Mouse (Mus musculus) stomach, postnatal 0 days (tissue): ENCODE data around the gene Setdb1. TPM values are rescaled to one million over a fixed set of nuclear protein-coding genes. Genes with fewer than 3 reads are reported as not detected.

Source experiments
- ATAC-seq: fragments of 200-750 bp; cut with Nextera tagmentation; 2 replicates; pipeline ENCODE4 v1.8.0; 2017; ENCODE audit not compliant: low FRiP score, low TSS enrichment
- DNase-seq: peaks from one replicate; pipeline ENCODE4 v3.0.0-alpha.2; 2016; ENCODE audit warnings: low spot score
- H3K27ac ChIP-seq: fragments of 300-500 bp; sonication (generic); replicated peaks from 2 replicates; pipeline ENCODE4 v1.5.1; 2014; ENCODE audit warnings: mild to moderate bottlenecking, control low read depth
- H3K27me3 ChIP-seq: fragments of 300-500 bp; sonication (generic); 2 replicates; pipeline ENCODE4 v1.6.1; 2014; ENCODE audit warnings: low read length; ENCODE audit not compliant: control insufficient read depth, insufficient read depth
- H3K36me3 ChIP-seq: fragments of 300-500 bp; sonication (generic); 2 replicates; pipeline ENCODE4 v1.6.1; 2014; ENCODE audit warnings: low read length, mixed read lengths; ENCODE audit not compliant: control insufficient read depth, insufficient read depth
- H3K4me1 ChIP-seq: fragments of 300-500 bp; sonication (generic); replicated peaks from 2 replicates; pipeline ENCODE4 v1.6.1; 2014; ENCODE audit warnings: antibody characterized with exemption; ENCODE audit not compliant: control insufficient read depth, insufficient read depth
- H3K4me2 ChIP-seq: fragments of 300-500 bp; sonication (generic); replicated peaks from 2 replicates; pipeline ENCODE4 v1.6.1; 2014; ENCODE audit warnings: low read depth, mild to moderate bottlenecking, control low read depth, moderate library complexity
- H3K4me3 ChIP-seq: fragments of 300-500 bp; sonication (generic); 2 replicates; pipeline ENCODE4 v1.5.1; 2014; ENCODE audit warnings: low read depth, low read length, control low read depth
- H3K9ac ChIP-seq: fragments of 300-500 bp; sonication (generic); 2 replicates; pipeline ENCODE4 v1.6.1; 2014; ENCODE audit warnings: mild to moderate bottlenecking, low read length, control low read depth, mixed read lengths
- H3K9me3 ChIP-seq: fragments of 300-500 bp; sonication (generic); 2 replicates; pipeline ENCODE4 v1.6.1; 2016; ENCODE audit warnings: low read length; ENCODE audit not compliant: control insufficient read depth
- CTCF ChIP-seq: IDR thresholded peaks from 2 replicates; pipeline ENCODE4 v1.5.1; 2016; ENCODE audit warnings: antibody characterized with exemption, low read depth, mild to moderate bottlenecking, moderate library complexity
- EP300 ChIP-seq: optimal IDR thresholded peaks from 2 replicates; pipeline ENCODE3; 2016; ENCODE audit warnings: antibody characterized with exemption
- WGBS: fragments of 180-500 bp; shearing (Covaris S2); extraction: QIAGEN DNeasy Blood & Tissue Kit; methylation state at CpG from one replicate; pipeline ENCODE4 v1.1.7; 2014; 5-methylcytosine and 5-hydroxymethylcytosine counted together
- polyA plus RNA-seq: library from polyadenylated mRNA; unstranded; fragments of >200 nt; fragmentation: Nextera tagmentation; extraction: Ambion mirVana; gene quantifications from 2 replicates; pipeline ENCODE4 v1.2.1, GENCODE M21; 2015

Gene Setdb1
- polyA plus RNA-seq, 1 experiment from 2014 or later, result 8.6 TPM

DNA sequence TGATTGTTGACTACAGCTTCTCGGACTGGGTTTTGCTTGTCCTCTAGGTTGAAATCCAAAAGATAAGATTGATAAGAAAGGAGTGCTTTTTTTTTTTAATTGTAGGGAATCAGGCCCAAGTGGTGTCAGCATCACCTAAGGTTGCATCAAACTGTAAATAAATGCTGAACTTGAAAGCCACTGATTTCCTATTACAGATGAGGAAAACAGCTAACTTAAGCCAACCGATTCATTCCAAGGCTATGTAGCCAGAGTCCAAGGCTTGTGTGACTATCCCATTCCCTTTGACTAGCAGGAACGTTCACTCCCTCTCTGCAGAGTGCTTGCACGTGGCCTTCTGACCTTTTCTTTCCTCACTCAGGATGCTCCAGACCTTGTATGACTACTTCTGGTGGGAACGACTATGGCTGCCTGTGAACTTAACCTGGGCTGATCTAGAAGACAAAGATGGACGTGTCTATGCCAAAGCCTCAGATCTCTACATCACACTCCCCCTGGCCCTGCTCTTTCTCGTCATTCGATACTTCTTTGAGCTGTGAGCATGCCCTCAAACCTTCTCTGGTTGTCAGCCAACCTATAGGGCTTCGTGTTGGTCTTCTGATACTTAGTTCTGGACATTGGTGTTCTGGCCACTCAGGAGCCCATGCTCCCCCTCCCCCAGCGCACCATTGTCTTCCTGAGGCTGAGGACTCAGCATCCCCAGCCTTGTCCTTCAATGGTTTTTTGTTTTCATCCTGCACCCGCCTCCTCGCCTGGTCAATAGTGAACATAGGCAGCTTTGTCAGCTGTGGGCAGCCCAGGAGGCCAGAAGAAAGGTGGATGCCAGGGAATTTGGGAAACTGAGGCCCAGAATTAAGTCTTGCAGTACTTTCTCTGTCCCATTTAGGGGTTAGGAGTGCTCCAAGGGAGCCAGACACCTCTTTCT lies 37.0 kb downstream of the Setdb1 start:
- TF ChIP-seq CTCF, result no peak
- TF ChIP-seq EP300, result no peak
- H3K27me3 ChIP-seq, result no peaks in the 10 kb centered on the region
- no peaks in the 10 kb centered on the region for H3K9me3 ChIP-seq
- H3K36me3 ChIP-seq, result peaks cover 20% of the 10 kb centered on the region
- 70% methylated on average over 12 of the region's 12 CpGs for whole genome bisulfite sequencing
- H3K4me3 ChIP-seq, result no peak overlapping the region
- no peak overlapping the region for H3K9ac ChIP-seq
- DNase-seq (no peak), ATAC-seq (no peak)
- no peak overlapping the region for H3K27ac ChIP-seq
- no peak overlapping the region for H3K4me2 ChIP-seq
- peaks cover 12% of the 10 kb centered on the region; the same call in 1 of the 2 replicates for H3K4me1 ChIP-seq

DNA sequence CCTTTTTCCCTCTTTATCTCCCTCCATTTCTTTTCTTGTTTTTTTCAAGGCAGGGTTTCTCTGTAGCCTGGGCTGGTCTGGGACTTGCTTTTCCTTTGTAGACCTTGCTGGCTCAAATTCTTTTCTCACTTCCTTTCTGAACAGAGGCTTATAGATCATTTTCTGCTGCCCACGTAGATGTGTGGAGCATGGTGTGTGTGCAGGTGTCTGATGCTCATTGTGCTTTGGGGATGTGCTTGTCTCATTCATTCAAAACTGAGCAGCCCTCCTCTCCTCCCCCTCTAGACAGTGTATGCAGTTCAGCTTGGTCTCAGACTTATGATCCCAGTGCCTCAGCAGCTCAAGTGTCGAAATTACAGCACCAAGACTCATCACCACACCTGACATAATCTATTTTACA lies 37.9 kb downstream of the Setdb1 start:
- H3K4me3 ChIP-seq, result no peak overlapping the region
- no peaks in the 10 kb centered on the region for H3K9me3 ChIP-seq
- peaks cover 12% of the 10 kb centered on the region; the same call in 1 of the 2 replicates for H3K4me1 ChIP-seq
- WGBS, result 46% methylated on average over 2 of the region's 2 CpGs
- TF ChIP-seq EP300 (no peak), CTCF (no peak)
- DNase-seq (no peak), ATAC-seq (no peak)
- no peaks in the 10 kb centered on the region for H3K27me3 ChIP-seq
- no peak overlapping the region for H3K4me2 ChIP-seq
- no peak overlapping the region for H3K9ac ChIP-seq
- no peak overlapping the region for H3K27ac ChIP-seq
- H3K36me3 ChIP-seq, result peaks cover 18% of the 10 kb centered on the region

DNA sequence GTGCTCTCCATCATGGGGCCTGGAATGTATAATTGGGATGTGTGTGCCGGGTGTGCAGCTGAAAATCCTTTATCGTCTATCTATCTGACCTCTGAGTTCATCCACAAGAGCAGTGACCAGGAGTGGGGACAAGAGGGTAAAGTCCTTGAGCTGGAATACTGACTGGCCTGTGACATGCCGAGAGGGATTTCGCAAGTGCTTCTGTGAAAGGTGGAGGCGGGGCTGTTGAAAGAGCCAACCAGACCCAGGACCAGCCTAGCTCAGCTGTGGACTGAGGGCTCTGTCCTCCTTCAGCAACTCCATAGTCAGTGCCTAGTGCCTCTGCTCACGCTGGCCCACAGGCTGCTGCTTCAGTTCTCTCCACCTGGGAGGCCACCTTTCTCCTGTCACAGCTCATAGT lies 38.5 kb downstream of the Setdb1 start:
- DNase-seq (peak; percentile 78), ATAC-seq (peak; percentile 44)
- 36% methylated on average over 6 of the region's 6 CpGs for WGBS
- no peak overlapping the region for H3K27ac ChIP-seq
- no peak overlapping the region for H3K9ac ChIP-seq
- H3K9me3 ChIP-seq, result no peaks in the 10 kb centered on the region
- TF ChIP-seq EP300 (no peak), CTCF (no peak)
- H3K27me3 ChIP-seq, result no peaks in the 10 kb centered on the region
- H3K4me1 ChIP-seq, result peaks cover 12% of the 10 kb centered on the region; the same call in 1 of the 2 replicates
- no peak overlapping the region for H3K4me3 ChIP-seq
- H3K4me2 ChIP-seq, result no peak overlapping the region
- peaks cover 14% of the 10 kb centered on the region for H3K36me3 ChIP-seq

DNA sequence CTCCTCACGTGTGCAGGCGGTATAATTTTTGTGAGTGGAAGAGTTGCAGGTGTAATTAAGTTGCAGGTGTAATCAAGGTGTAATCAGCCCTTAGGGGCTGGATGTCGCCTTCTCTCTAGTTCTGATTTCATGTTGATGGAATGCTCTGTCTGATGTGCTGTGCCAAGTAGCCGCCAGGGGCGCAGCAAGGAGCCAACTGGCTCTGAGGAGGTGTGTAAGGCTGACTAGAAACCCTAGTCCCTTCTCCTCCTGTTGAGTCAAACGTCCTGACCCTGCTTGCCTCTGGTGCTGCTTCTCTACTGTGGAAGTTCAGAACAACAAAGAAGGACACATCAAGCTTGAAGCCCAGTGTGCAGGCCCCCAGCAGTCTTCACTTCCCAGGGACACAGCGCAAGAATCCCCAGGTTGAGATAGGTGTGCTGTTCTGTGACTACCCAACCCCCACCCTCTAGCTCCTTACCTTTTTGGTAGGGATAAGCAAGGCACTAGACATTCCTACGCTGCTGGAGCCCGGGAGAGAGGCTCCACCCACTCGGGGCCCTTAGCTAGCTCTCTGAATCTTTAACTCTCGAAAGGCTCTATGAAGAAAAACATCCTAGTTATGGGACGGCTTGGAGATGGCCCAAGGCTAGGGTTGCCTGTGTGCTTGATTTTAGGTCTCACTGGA lies 39.5 kb downstream of the Setdb1 start:
- Histone ChIP-seq H3K9ac (no peak overlapping the region; the same call in 1 of the 2 replicates), H3K4me3 (no peak overlapping the region)
- ATAC-seq, result peak; percentile 30; the same call in 1 of the 2 replicates

DNA sequence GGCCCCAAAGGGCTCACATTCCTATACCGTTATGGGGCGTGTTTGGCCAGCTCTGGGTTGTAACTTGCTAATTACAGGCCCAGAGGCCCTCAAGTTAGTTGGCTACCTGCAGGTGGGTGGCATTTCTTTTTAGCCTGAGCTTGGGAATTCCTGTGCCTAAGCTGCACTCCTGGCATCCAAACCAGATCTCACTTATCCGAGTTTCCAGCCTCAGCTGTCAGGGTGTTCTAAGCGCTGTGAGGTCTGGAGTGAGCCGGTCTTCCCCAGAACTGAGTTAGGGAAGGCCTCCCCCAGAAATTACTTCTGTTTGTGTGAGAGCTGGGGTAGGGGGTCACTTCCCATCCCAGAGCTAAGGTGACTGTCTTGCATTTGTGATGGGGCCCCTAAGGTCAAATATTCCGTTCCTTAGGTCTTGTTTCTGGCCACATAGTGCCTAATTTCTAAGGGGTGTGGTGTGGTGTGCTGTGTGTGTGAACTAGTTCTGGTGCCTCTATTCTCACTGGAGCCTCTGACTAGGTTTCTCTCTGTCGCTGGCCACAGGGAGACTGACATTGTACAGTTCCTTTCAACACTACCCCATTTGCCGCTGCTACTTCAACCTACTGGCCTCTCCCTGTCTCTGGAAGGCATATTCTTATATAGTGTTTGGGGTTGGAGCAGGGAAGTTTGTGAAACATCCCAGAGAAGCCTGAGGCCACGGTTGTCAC lies 41.0 kb downstream of the Setdb1 start:
- H3K4me2 ChIP-seq, result peak overlapping the region; percentile 75
- peaks cover under 1% of the 10 kb centered on the region; the same call in 1 of the 2 replicates for H3K36me3 ChIP-seq
- WGBS, result 11% methylated on average over 9 of the region's 9 CpGs
- H3K27me3 ChIP-seq, result no peaks in the 10 kb centered on the region
- H3K9me3 ChIP-seq, result no peaks in the 10 kb centered on the region
- ATAC-seq, result no peak
- H3K9ac ChIP-seq, result peak overlapping the region; percentile 97
- H3K27ac ChIP-seq, result peak overlapping the region; percentile 94
- H3K4me1 ChIP-seq, result peaks cover 12% of the 10 kb centered on the region; the same call in 1 of the 2 replicates
- peak overlapping the region; percentile 95 for H3K4me3 ChIP-seq
- no peak for TF ChIP-seq EP300
- no peak for TF ChIP-seq CTCF
- DNase-seq, result no peak

More for the DNA sequence above, 39.5 kb downstream of the Setdb1 start:
- DNase-seq, result peak; percentile 76
- TF ChIP-seq EP300, result no peak
- TF ChIP-seq CTCF, result peak; percentile 76
- Histone ChIP-seq H3K9me3 (no peaks in the 10 kb centered on the region), H3K27me3 (no peaks in the 10 kb centered on the region), H3K4me1 (peaks cover 12% of the 10 kb centered on the region; the same call in 1 of the 2 replicates), H3K36me3 (peaks cover 14% of the 10 kb centered on the region), H3K4me2 (peak overlapping the region; percentile 11; the same call in 1 of the 2 replicates), H3K27ac (peak overlapping the region; percentile 37)
- WGBS, result 15% methylated on average over 12 of the region's 12 CpGs
